Comparison of ENCODE assay signal across 10 mouse cellular contexts in the genomic region with DNA sequence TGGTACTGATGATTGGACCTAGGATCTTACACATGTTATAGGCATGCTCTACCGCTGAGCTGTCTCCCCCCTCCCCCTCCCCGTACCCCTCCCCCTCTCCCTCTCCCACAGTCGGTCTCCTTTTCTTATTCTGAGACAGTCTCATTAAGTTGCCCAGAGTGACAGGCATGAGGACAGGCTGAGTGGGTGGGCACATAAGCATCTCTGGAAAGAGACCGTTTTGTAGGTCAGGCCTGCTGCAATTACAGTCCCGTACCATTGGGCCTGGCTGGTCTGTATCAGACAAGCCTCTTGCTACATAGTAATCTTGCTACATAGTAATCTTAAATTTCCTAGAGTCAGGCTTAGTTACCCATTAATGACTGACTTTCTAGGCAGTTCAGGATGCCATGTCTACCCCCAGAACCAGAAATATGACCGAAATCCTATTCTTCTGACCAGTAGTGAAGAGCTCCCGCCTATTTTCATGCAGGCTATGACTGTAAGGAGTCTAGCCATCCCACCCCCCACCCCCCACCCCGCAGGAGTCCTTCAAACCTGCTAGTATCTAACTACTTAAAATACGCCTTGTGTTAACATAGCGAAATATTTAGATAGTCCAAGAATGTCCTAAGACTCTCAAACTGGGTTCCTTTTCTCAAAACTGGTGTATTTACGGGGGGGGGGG. TPM values are rescaled to one million over a fixed set of nuclear protein-coding genes. Genes with fewer than 3 reads are reported as not detected.
DNase-seq lines count a peak whose midpoint lies in the region; ATAC-seq and TF ChIP-seq lines count a peak whose summit lies in the region.
"Had no signal": no experiment of that assay in that cellular context is flagged by ENCODE, and none has a peak within 500 bp of the region (broad histone marks: within the 10 kb centered on the region; RNA-seq: fewer than 3 reads in every experiment).

No protein-coding gene starts in this region.

- 0 out of 2 replicates have a peak overlapping the region, but pooled peaks have one; percentile 45 for H3K4me3 ChIP-seq in kidney, postnatal 0 days (replicated peaks; ENCODE audit: low read depth, low read length)
- no peak overlapping the region for H3K4me3 ChIP-seq in kidney, adult 2 months (ENCODE audit: insufficient read depth, low read depth, low read length)
- no peak overlapping the region for H3K4me3 ChIP-seq in forebrain, embryonic 13.5 days
- no peak overlapping the region for H3K4me3 ChIP-seq in limb, embryonic 15.5 days

- no peaks in the 10 kb centered on the region for H3K36me3 ChIP-seq in kidney, postnatal 0 days (ENCODE audit: insufficient read depth, low read length)
- H3K36me3 ChIP-seq in kidney, adult 2 months (ENCODE audit: control insufficient read depth, insufficient read depth, low read length), result no peaks in the 10 kb centered on the region
- H3K36me3 ChIP-seq in forebrain, embryonic 13.5 days (ENCODE audit: poor library complexity, severe bottlenecking), result no peaks in the 10 kb centered on the region
- no peaks in the 10 kb centered on the region for H3K36me3 ChIP-seq in limb, embryonic 15.5 days

- H3K9me3 ChIP-seq in kidney, postnatal 0 days (replicated peaks; ENCODE audit: low read length), result no peaks in the 10 kb centered on the region
- H3K9me3 ChIP-seq in forebrain, embryonic 13.5 days (replicated peaks), result no peaks in the 10 kb centered on the region
- no peaks in the 10 kb centered on the region for H3K9me3 ChIP-seq in limb, embryonic 15.5 days
- H3K9me3 ChIP-seq: megakaryocyte, embryonic 14.5 days had no signal

- no peak overlapping the region for H3K27ac ChIP-seq in kidney, postnatal 0 days
- no peak overlapping the region for H3K27ac ChIP-seq in kidney, adult 2 months (ENCODE audit: insufficient read depth, low read depth, low read length)
- no peak overlapping the region for H3K27ac ChIP-seq in forebrain, embryonic 13.5 days
- H3K27ac ChIP-seq in limb, embryonic 15.5 days, result no peak overlapping the region

- H3K4me2 ChIP-seq in kidney, postnatal 0 days (ENCODE audit: low read length), result peak overlapping the region; percentile 71
- peak overlapping the region; percentile 68 for H3K4me2 ChIP-seq in forebrain, embryonic 13.5 days
- peak overlapping the region; percentile 54 for H3K4me2 ChIP-seq in limb, embryonic 15.5 days

- no peaks in the 10 kb centered on the region for H3K27me3 ChIP-seq in kidney, postnatal 0 days (ENCODE audit: insufficient read depth, low read length)
- H3K27me3 ChIP-seq in kidney, adult 2 months (replicated peaks; ENCODE audit: control insufficient read depth, insufficient read depth, low read length), result peaks cover 1% of the 10 kb centered on the region; the same call in 1 of the 2 replicates
- H3K27me3 ChIP-seq in forebrain, embryonic 13.5 days, result no peaks in the 10 kb centered on the region
- H3K27me3 ChIP-seq in limb, embryonic 15.5 days, result no peaks in the 10 kb centered on the region

- H3K9ac ChIP-seq in kidney, postnatal 0 days (ENCODE audit: low read depth, low read length), result no peak overlapping the region
- no peak overlapping the region for H3K9ac ChIP-seq in forebrain, embryonic 13.5 days
- H3K9ac ChIP-seq in limb, embryonic 15.5 days, result no peak overlapping the region

- TF ChIP-seq CTCF in kidney, postnatal 0 days (IDR thresholded peaks at IDR 0.05; ENCODE audit: low read depth), result no peak
- TF ChIP-seq CTCF in kidney, adult 2 months (conservative IDR thresholded peaks at IDR 0.05; ENCODE audit: insufficient read depth, insufficient read length, low read depth, low read length), result no peak

- TF ChIP-seq POLR2A in kidney, adult 2 months (IDR thresholded peaks at IDR 0.05; ENCODE audit: low read depth, low read length), result no peak

- peak; percentile 19 for DNase-seq in kidney, postnatal 0 days (ENCODE audit: low spot score)
- no peak for DNase-seq in kidney, adult 2 months
- DNase-seq in retina, postnatal 1 day, result peak; percentile 86
- no peak for DNase-seq in left cerebral cortex, adult 11 months (ENCODE audit: low spot score)
- no peak for DNase-seq in adrenal gland, adult 2 months
- no peak for DNase-seq in cerebellum, postnatal 14 days
- DNase-seq: thymus, adult 2 months had no signal

- ATAC-seq in kidney, postnatal 0 days (replicated peaks; ENCODE audit: low FRiP score, low read depth), result 0 out of 2 replicates have a peak, but pooled peaks have one; percentile 23
- ATAC-seq in forebrain, embryonic 13.5 days, result peak; percentile 77; the same call in 1 of the 2 replicates
- ATAC-seq in limb, embryonic 15.5 days (ENCODE audit: insufficient number of reproducible peaks, low FRiP score, low TSS enrichment, low read depth), result no peak

- no peaks in the 10 kb centered on the region for H3K4me1 ChIP-seq in kidney, postnatal 0 days (replicated peaks; ENCODE audit: insufficient read depth, low read length)
- 0 out of 2 replicates have a peak, but pooled peaks cover 3% of the 10 kb centered on the region for H3K4me1 ChIP-seq in kidney, adult 2 months (ENCODE audit: control insufficient read depth, insufficient read depth, low read length)
- H3K4me1 ChIP-seq in forebrain, embryonic 13.5 days, result peaks cover 19% of the 10 kb centered on the region; the same call in 1 of the 2 replicates
- peaks cover 8% of the 10 kb centered on the region for H3K4me1 ChIP-seq in limb, embryonic 15.5 days

- 45% methylated on average over 10 of the region's 11 CpGs for WGBS in kidney, postnatal 0 days
- WGBS in kidney, adult 2 months, result 52% methylated on average over 11 of the region's 11 CpGs
- WGBS in forebrain, embryonic 13.5 days, result 33% methylated on average over 10 of the region's 11 CpGs
- WGBS in limb, embryonic 15.5 days, result 48% methylated on average over 10 of the region's 11 CpGs

RNA-seq across cellular contexts. Expression of gene Tnfaip6, which starts 0.7 kb away (rescaled TPM):
- 9.0 and 9.5 TPM in 2 replicates for polyA plus RNA-seq in kidney, postnatal 0 days (2015; fragmentation: Nextera tagmentation; extraction: Ambion mirVana)
- 0.07 and 0.28 TPM in 2 replicates for polyA plus RNA-seq in kidney, adult 2 months (2012; rRNA removed)
- 12.1 and 14.4 TPM in 2 replicates for polyA plus RNA-seq in forebrain, embryonic 13.5 days (2015; fragmentation: Nextera tagmentation; extraction: Ambion mirVana)
- 46.7 and 52.5 TPM in 2 replicates for polyA plus RNA-seq in limb, embryonic 15.5 days (2015; fragmentation: Nextera tagmentation; extraction: Ambion mirVana)
- total RNA-seq in adrenal gland, adult 2 months (2021), result 1 to 10 TPM in 1 of 2 experiments, under 1 TPM in 1; 0.62 to 1.7 TPM
- polyA plus RNA-seq in adrenal gland, adult 2 months (2012; rRNA removed), result 0.06 TPM in 1 of 2 replicates, not detected in the other

RNA-seq across cellular contexts. Expression of gene Rif1, which starts 35.6 kb away (rescaled TPM):
- polyA plus RNA-seq in kidney, postnatal 0 days (2015; fragmentation: Nextera tagmentation; extraction: Ambion mirVana), result 24.3 and 24.5 TPM in 2 replicates
- 0.98 and 1.6 TPM in 2 replicates for polyA plus RNA-seq in kidney, adult 2 months (2012; rRNA removed)
- 27.0 and 33.3 TPM in 2 replicates for polyA plus RNA-seq in forebrain, embryonic 13.5 days (2015; fragmentation: Nextera tagmentation; extraction: Ambion mirVana)
- polyA plus RNA-seq in limb, embryonic 15.5 days (2015; fragmentation: Nextera tagmentation; extraction: Ambion mirVana), result 21.8 and 29.9 TPM in 2 replicates
- total RNA-seq in adrenal gland, adult 2 months (2021), result 10 to 100 TPM; 24.1 to 26.4 TPM
- 0.40 and 1.1 TPM in 2 replicates for polyA plus RNA-seq in adrenal gland, adult 2 months (2012; rRNA removed)

Comparison
In these comparisons a context has a peak if more than half of its experiments do, and no peak if none do; other contexts are left out.
1. DNase-seq: peak in kidney, postnatal 0 days (single experiment) and retina, postnatal 1 day (single experiment); none in kidney, adult 2 months (single experiment), left cerebral cortex, adult 11 months (single experiment), adrenal gland, adult 2 months (single experiment) and cerebellum, postnatal 14 days (0 of 2).
2. Peak in every context shown above with its lines, with median percentiles within 50 percentile points of each other: H3K4me2 ChIP-seq.